Mouse (Mus musculus) testis, adult 2 months (tissue): ENCODE data around the gene Hist1h1t.

Experiments
- CTCF ChIP-seq: fragments of 200-500 bp; IDR thresholded peaks from 2 replicates; pipeline ENCODE4 v1.5.1; 2012; ENCODE audit warnings: low read depth, mild to moderate bottlenecking, inconsistent platforms, low read length, moderate library complexity; ENCODE audit not compliant: control insufficient read depth, insufficient read depth, insufficient replicate concordance
- POLR2A ChIP-seq: fragments of 200-500 bp; IDR thresholded peaks from 2 replicates; pipeline ENCODE4 v1.6.1; 2012; ENCODE audit warnings: low read depth, mild to moderate bottlenecking, inconsistent platforms, low read length, moderate library complexity; ENCODE audit not compliant: control insufficient read depth

DNA sequence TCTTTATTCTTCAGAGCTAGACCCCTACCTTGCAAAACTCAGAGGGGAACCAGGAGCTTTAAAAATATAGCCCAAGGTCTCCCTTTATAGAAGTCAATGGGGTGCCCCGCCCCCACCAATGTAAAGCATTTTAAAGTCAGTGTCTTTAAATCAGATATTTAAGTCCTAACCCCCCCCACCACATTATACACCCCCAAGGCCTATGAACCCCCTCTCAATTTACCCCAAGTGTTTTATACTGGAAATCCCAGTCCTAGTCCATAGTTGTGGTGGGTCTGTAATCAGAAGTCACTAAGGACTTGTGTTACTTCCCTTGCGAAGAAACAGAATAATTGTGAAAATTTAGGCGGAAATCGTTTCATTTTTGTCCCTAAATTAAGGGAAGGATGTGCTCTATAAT lies 42.4 kb downstream of the Hist1h1t start:
- TF ChIP-seq CTCF (no peak), POLR2A (no peak)
